Mouse (Mus musculus) forebrain, embryonic 15.5 days (tissue): ENCODE results near the gene Gm20379. TPM values are rescaled to one million over a fixed set of nuclear protein-coding genes. Genes with fewer than 3 reads are reported as not detected.

Source experiments
- ATAC-seq: fragments of 200-750 bp; cut with Nextera tagmentation; replicated peaks from 2 replicates; pipeline ENCODE4 v1.8.0; 2017; ENCODE audit warnings: mild to moderate bottlenecking, moderate TSS enrichment, moderate library complexity
- H3K27ac ChIP-seq: fragments of 300-500 bp; sonication (generic); replicated peaks from 2 replicates; pipeline ENCODE4 v1.5.1; 2015; ENCODE audit warnings: mild to moderate bottlenecking, inconsistent platforms
- H3K27me3 ChIP-seq: fragments of 300-500 bp; sonication (generic); 2 replicates; pipeline ENCODE4 v1.6.1; 2015; ENCODE audit warnings: inconsistent platforms
- H3K36me3 ChIP-seq: fragments of 300-500 bp; sonication (generic); 2 replicates; pipeline ENCODE4 v1.6.1; 2015; ENCODE audit warnings: mild to moderate bottlenecking, inconsistent platforms
- H3K4me1 ChIP-seq: fragments of 300-500 bp; sonication (generic); 2 replicates; pipeline ENCODE4 v1.6.1; 2015; ENCODE audit warnings: inconsistent platforms
- H3K4me2 ChIP-seq: fragments of 300-500 bp; sonication (generic); replicated peaks from 2 replicates; pipeline ENCODE4 v1.6.1; 2015; ENCODE audit warnings: mild to moderate bottlenecking, inconsistent platforms
- H3K4me3 ChIP-seq: fragments of 300-500 bp; sonication (generic); 2 replicates; pipeline ENCODE4 v1.5.1; 2015; ENCODE audit warnings: mild to moderate bottlenecking, inconsistent platforms
- H3K9ac ChIP-seq: fragments of 300-500 bp; sonication (generic); replicated peaks from 2 replicates; pipeline ENCODE4 v1.6.1; 2015; ENCODE audit warnings: mild to moderate bottlenecking, inconsistent platforms
- H3K9me3 ChIP-seq: fragments of 300-500 bp; sonication (generic); 2 replicates; pipeline ENCODE4 v1.6.1; 2016; ENCODE audit warnings: inconsistent platforms
- WGBS: fragments of 180-500 bp; shearing (Covaris S2); methylation state at CpG from one replicate; pipeline ENCODE4 v1.1.7; 2015; ENCODE audit warnings: mixed read lengths; 5-methylcytosine and 5-hydroxymethylcytosine counted together
- polyA plus RNA-seq: library from polyadenylated mRNA; unstranded; fragments of >200 nt; fragmentation: Nextera tagmentation; extraction: Ambion mirVana; gene quantifications from 2 replicates; pipeline ENCODE4 v1.2.1, GENCODE M21; 2015

Gm20379 gene
- polyA plus RNA-seq, 1 experiment from 2014 or later, result 1.2 TPM

DNA sequence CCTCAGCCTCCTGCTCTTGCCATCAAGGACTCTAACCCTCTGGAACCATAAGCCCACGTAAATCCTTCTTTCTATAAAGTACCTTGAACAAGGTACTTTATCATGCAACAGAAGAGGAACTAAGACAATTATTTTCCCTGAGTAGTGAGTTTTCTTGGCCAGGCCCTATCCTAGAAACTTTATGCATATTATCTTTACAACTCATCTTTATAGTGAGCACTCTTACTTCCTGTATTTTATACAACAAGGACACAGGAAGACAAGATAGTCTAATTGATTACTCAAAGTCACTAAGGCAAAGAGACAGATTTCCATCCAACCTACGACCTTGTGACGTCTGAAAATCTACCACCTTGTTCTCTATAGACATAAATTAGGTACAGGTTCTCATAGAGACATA, 34.0 kb downstream of the Gm20379 start:
- Histone ChIP-seq H3K27me3 (no peaks in the 10 kb centered on the region), H3K4me3 (no peak overlapping the region), H3K4me1 (no peaks in the 10 kb centered on the region), H3K9me3 (no peaks in the 10 kb centered on the region), H3K36me3 (peaks cover 21% of the 10 kb centered on the region; the same call in 1 of the 2 replicates), H3K4me2 (no peak overlapping the region), H3K27ac (no peak overlapping the region), H3K9ac (no peak overlapping the region)
- WGBS, result 95% methylated on average over 3 of the region's 3 CpGs
- ATAC-seq, result no peak

DNA sequence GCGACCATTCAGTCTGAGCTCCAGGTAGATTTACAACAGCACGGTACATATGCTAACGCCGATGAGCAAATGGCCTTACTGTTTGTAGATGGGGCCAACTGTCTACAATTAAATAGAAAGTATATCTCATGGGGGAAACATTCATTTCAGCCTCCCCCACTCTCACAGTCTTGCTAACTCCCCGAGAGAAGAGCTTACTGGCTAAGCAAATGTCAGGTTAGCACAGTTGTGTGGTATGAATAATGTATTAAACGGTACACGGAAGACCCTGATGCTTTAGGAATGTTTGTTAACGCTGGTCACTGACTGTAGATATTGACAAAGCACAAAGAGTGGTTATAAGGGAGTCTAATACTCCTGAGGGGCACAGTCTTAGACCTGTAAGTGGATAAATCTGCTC, 38.3 kb downstream of the Gm20379 start:
- H3K27me3 ChIP-seq, result no peaks in the 10 kb centered on the region
- no peak for ATAC-seq
- 92% methylated on average over 8 of the region's 8 CpGs for WGBS

DNA sequence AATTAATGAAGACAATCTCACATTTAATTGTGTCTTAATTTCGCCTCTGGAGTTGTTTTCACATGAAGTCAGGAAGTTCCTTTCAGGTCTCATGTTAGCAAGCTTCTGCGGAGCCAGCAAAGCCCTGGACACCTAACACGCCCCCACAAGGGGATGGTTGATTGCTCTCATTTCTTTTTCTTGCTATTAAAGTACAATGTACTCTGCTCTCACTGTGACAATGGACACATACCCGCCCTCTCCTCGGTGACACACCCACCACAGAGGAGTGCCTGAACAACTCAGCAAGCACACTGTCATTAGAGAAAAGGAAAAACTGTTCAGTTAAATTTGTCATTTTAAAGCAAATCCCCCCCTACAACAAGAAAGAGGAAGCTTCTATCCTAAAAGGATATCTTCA, 40.6 kb downstream of the Gm20379 start:
- peaks cover 47% of the 10 kb centered on the region for H3K36me3 ChIP-seq
- 81% methylated on average over 5 of the region's 5 CpGs for WGBS
- no peak overlapping the region for H3K4me2 ChIP-seq
- no peak overlapping the region for H3K27ac ChIP-seq
- no peaks in the 10 kb centered on the region for H3K4me1 ChIP-seq
- H3K9ac ChIP-seq, result no peak overlapping the region
- no peak overlapping the region for H3K4me3 ChIP-seq
- H3K9me3 ChIP-seq, result no peaks in the 10 kb centered on the region
- H3K27me3 ChIP-seq, result no peaks in the 10 kb centered on the region
- ATAC-seq, result no peak

More for the DNA sequence above, 38.3 kb downstream of the Gm20379 start:
- no peak overlapping the region for H3K4me2 ChIP-seq
- H3K4me3 ChIP-seq, result no peak overlapping the region
- H3K4me1 ChIP-seq, result no peaks in the 10 kb centered on the region
- H3K36me3 ChIP-seq, result peaks cover 47% of the 10 kb centered on the region
- no peak overlapping the region for H3K9ac ChIP-seq
- no peaks in the 10 kb centered on the region for H3K9me3 ChIP-seq
- no peak overlapping the region for H3K27ac ChIP-seq

DNA sequence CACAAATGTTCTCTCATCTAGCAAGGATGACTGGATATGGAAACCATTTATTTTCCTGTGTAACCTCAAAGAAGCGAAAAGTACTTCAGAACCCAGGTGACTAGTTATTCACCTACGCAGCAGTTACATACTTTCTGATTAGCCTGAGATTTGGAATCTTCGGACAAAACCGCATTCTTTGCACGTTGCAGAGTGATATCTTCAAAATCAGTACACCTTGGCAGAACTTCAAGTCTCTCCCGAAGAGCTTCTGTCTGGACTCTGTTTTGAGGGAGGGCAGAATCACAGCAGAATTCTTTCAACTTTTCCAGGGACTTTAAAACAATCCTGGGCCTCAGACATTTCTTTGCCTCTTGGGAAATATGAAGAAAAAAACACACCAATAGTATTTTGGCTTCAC, 45.3 kb downstream of the Gm20379 start:
- Histone ChIP-seq H3K36me3 (peaks cover 25% of the 10 kb centered on the region), H3K27ac (no peak overlapping the region), H3K4me3 (no peak overlapping the region), H3K27me3 (no peaks in the 10 kb centered on the region), H3K9me3 (no peaks in the 10 kb centered on the region), H3K9ac (no peak overlapping the region), H3K4me1 (peaks cover 20% of the 10 kb centered on the region), H3K4me2 (no peak overlapping the region)
- WGBS, result 92% methylated on average over 6 of the region's 6 CpGs
- ATAC-seq, result no peak

DNA sequence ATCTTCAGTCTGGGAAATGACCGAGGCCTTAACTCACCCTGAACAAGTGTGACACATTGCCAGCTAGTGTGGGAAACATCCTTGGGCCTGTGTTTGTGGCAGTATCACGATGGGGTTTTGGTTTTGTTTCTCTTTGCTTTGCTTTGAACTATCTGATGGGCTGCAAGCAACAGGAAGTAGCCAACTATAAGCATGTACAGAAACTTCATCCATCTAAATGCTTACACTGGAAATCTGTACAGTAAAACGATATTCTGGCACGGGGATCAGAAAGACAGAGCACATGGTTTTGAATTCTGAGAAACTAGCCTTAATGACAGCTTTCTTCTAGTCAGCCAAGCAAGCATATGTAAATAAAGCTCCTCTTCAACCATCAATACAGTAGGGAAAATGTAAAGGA, 48.2 kb downstream of the Gm20379 start:
- Histone ChIP-seq H3K4me1 (peaks cover 20% of the 10 kb centered on the region), H3K4me3 (peak overlapping the region; percentile 80)

DNA sequence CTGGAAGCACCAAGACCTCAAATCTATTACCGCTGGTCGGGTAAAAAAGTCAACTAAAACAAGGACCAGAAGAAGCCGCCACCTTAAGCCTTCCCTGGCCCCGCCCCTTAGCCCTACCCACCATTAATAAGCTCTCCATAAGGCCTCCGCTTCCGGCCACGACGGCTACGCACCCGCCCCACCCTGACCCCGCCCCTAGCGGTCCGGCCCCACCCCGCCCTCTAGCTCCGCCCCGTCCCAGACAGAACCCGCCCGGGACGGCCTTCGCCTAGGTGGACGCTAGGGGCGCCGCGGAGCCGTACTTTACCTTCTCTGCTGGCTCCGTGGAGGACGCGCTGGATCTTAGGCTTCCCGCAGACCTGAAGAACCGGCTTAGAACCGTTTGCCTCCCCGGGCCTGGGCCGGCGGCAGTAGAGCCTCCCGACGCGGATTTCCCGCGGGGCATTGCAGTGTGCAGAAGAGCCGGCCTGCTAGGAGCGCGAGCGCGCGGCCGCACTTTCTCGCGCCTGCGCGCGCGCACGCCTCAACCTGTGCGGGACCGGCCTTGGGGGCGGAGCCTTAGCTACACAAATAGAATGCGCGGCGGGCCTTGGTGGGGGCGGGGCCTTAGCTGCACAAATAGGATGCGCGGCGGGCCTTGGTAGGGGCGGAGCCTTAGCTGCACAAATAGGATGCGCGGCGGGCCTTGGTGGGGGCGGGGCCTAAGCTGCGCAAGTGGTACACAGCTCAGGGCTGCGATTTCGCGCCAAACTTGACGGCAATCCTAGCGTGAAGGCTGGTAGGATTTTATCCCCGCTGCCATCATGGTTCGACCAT, 48.9 kb downstream of the Gm20379 start, which contains the start of the genes Dhfr and Msh3:
Gene Dhfr (plus strand): TSS at position 271 of the 816 bp plus-strand sequence.
Gene Msh3 (minus strand): TSS at position 548 of the 816 bp plus-strand sequence.
- Histone ChIP-seq H3K27me3 (no peaks in the 10 kb centered on the region), H3K9me3 (no peaks in the 10 kb centered on the region), H3K27ac (peak within 1 kb of the TSS; percentile 94), H3K4me2 (peak within 1 kb of the TSS; percentile 90), H3K9ac (peak within 1 kb of the TSS; percentile 68), H3K4me3 (peak within 1 kb of the TSS; percentile 80), H3K36me3 (no peaks in the 10 kb centered on the region), H3K4me1 (peaks cover 20% of the 10 kb centered on the region)
- ATAC-seq, result peak; percentile 98
- under 1% methylated on average over 76 of the region's 76 CpGs for WGBS

More for the DNA sequence above, 48.2 kb downstream of the Gm20379 start:
- H3K36me3 ChIP-seq, result peaks cover 3% of the 10 kb centered on the region; the same call in 1 of the 2 replicates
- no peaks in the 10 kb centered on the region for H3K27me3 ChIP-seq
- 20% methylated on average over 4 of the region's 4 CpGs for WGBS
- peak overlapping the region; percentile 90 for H3K4me2 ChIP-seq
- peak overlapping the region; percentile 68 for H3K9ac ChIP-seq
- no peak; the same call in 1 of the 2 replicates for ATAC-seq
- peak overlapping the region; percentile 94 for H3K27ac ChIP-seq
- H3K9me3 ChIP-seq, result no peaks in the 10 kb centered on the region

DNA sequence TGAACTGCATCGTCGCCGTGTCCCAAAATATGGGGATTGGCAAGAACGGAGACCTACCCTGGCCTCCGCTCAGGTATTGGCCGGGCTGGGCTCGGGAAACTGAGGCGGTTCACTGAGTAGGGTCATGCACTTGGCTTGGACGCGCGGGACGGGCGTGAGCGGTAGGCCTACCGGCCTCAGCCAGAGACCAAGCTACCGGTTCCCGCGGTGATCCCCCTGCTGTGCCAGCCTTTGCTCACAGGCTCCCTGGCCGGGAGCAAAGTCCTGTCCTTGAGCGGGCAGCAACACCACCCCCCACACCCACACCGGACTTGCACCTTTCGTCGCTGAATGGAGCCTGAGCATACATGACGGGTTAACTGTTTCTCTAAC, 49.5 kb downstream of the Gm20379 start:
- Histone ChIP-seq H3K4me2 (peak overlapping the region; percentile 90), H3K4me1 (peaks cover 20% of the 10 kb centered on the region), H3K4me3 (peak overlapping the region; percentile 80), H3K36me3 (no peaks in the 10 kb centered on the region), H3K9ac (peak overlapping the region; percentile 48), H3K9me3 (no peaks in the 10 kb centered on the region), H3K27ac (peak overlapping the region; percentile 94; the same call in 1 of the 2 replicates), H3K27me3 (no peaks in the 10 kb centered on the region)
- WGBS, result under 1% methylated on average over 24 of the region's 24 CpGs
- no peak for ATAC-seq

DNA sequence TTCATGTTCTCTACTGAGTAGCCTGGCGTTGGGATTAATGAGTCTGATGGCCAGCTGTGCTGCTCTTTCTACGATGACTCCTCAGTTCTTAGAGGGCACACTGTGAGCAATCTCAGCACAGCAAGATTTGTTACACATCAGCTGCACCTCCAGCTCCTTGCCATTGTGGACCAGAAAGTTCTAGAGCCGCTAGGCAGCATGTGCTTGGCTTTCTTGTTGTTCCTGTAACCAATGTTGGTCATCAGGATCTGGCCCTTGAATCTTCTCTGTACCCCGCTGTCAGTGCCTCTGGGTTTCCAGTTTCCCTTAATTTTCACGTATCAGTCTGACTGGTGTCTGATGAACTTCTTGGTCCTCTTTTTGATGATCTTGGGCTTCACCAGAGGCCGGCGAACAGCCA, 50.6 kb downstream of the Gm20379 start:
- Histone ChIP-seq H3K4me2 (peak overlapping the region; percentile 90), H3K4me1 (peaks cover 20% of the 10 kb centered on the region), H3K36me3 (no peaks in the 10 kb centered on the region), H3K9ac (no peak overlapping the region), H3K27me3 (no peaks in the 10 kb centered on the region), H3K9me3 (no peaks in the 10 kb centered on the region), H3K27ac (no peak overlapping the region), H3K4me3 (peak overlapping the region; percentile 80; the same call in 1 of the 2 replicates)
- 66% methylated on average over 7 of the region's 7 CpGs for WGBS
- no peak for ATAC-seq

Other genes with a start within 250 kb of the Gm20379 start
- 2.2 and 3.3 TPM in 2 replicates for gene Rasgrf2, start 174.3 kb upstream of the Gm20379 start, polyA plus RNA-seq
- 8.9 and 10.0 TPM in 2 replicates for gene Dhfr, start 48.7 kb downstream of the Gm20379 start, polyA plus RNA-seq
- gene Msh3, start 49.0 kb downstream of the Gm20379 start, polyA plus RNA-seq, result 28.4 and 28.5 TPM in 2 replicates
- 0.46 and 0.61 TPM in 2 replicates for gene Ankrd34b, start 119.9 kb downstream of the Gm20379 start, polyA plus RNA-seq
- gene Fam151b, start 178.0 kb downstream of the Gm20379 start, polyA plus RNA-seq, result 0.32 and 0.48 TPM in 2 replicates
- 10.9 and 11.5 TPM in 2 replicates for gene Zfyve16, start 224.9 kb downstream of the Gm20379 start, polyA plus RNA-seq